Mouse (Mus musculus) kidney, postnatal 4 days (tissue): ENCODE measurements at regions not wholly inside any gene's neighbourhood (a gene's known extent, or its start where the extent isn't known, plus 50 kb on each side); places are given as distances from the start of the nearest gene placed in this dataset.
"Not testable (repeated sequence)": the region's sequence is repeated elsewhere in the genome, so short reads cannot be mapped to it uniquely, and the experiment has no call there.

ENCODE experiments used
- DNase-seq, 2 experiments: peaks; one replicate each; pipeline ENCODE4 v3.0.0; 2021; ENCODE audit warnings: mixed read lengths in 2 of 2

DNA sequence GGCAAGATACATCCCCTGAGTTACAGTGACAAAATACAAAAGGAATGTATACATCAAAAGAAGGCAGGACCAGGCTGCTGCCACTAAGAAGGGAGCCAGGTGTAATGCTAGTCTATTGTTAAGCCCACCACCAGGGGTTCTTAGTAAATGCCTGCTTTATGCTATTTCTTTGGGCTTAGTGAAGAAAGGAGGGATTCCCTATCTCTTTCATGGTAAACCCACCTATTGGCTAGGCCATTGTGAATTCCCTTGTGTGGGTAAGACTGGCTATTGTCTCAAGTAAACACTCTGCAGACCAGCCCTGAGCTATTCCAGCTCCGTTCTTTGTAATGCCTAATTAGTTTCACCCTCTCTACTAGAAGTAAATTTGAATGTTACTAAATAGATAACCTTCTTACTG is 716.6 kb upstream of the 1700015G11Rik start:
- DNase-seq: not testable (repeated sequence)

DNA sequence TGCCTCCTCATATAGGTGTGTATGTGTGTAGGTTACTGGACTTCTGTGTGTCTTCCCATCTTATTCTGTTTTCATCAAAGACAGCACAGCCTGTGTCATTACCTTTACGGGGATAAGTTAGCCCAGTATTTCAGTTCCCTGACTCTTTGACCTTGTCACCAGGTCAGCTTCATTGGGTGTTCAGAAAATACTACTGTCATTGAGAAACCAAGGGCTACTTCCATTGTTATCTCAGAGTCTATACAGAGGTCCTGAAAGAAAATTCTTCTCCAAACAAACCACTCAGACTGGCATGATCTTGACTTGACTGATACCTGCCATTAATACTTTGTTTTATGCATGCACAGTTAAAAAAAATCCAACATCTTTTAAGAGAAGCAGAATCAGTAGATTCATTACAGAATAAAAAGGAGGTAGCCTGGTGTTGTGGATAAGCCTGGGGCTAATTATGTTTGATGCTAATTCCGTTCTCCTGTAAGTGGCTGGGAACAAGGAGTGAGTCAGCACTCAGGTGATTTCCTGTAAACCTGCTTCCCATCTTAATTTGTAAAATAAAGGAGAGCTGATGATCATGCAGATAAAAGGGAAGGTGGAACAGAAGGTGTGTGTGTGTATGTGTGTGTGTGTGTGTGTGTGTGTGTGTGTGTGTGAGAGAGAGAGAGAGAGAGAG is 710.8 kb upstream of the 1700015G11Rik start:
- no peak for DNase-seq

GRCm38 (mm10) chr7:52702464-52703145 is 687.1 kb upstream of the 1700015G11Rik start:
- DNase-seq: peak in 1 of 2 experiments; percentile 3

GRCm38 (mm10) chr7:52668341-52668740 is 652.8 kb upstream of the 1700015G11Rik start:
- DNase-seq: no peak
